Mouse (Mus musculus) 3T3-L1 (cell line): ENCODE data around the gene Cyp2b10.
"Not testable (repeated sequence)": the region's sequence is repeated elsewhere in the genome, so short reads cannot be mapped to it uniquely, and the experiment has no call there.

ENCODE experiments used
- DNase-seq: peaks from one replicate; pipeline ENCODE4 v3.0.0-alpha.2; 2015; ENCODE audit warnings: low read depth, low spot score

The Cyp2b10 gene

DNA sequence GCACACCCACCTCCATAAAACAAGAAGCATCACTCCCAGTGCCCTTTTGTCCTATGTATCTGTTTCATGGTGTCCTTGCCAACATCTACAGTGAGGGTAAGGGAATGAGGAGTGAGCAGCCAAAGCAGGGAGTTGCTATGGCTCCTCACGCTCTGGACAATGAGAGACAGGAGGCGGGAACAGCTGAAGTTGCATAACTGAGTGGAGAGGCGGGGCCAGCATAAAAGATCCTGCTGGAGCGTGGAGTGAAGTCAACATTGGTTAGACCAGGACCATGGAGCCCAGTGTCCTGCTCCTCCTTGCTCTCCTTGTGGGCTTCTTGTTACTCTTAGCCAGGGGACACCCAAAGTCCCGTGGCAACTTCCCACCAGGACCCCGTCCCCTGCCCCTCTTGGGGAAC lies at the start of gene Cyp2b10:
TSS of gene Cyp2b10 (plus strand) at position 210 of the 400 bp plus-strand sequence.
- DNase-seq, result no peak

DNA sequence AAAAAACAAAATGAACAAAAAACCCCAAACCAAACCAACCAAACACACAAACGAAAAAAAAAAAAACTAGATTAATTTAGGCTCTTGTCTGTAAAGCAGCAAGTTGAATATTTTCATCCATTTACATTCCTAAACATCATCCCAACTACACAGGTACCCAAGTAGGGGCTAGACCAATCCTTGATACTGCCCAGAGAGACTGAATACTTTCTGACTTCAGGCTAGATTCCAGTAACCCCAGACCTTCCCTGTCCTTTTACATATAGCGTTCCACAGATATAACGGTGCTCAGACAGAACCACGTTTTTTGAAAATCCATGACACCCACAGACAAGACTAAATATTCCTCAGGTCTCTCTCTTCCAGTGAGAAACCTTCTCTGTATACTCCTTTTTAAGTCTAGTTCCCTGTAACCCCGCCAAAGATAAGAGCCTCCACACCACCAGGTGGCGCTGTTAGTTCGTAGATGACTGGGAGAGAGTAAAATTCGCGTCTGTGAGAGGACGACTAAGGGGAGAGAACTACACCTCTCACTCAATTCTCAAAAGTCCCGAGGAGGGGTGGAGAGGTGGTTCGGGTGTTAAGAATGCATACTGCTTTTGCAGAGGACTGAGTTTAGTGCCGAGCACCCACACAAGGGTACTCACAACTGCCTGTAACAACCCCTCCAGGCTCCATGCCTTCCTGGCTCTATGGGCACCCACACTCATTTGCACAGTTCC lies 49.5 kb upstream of the Cyp2b10 start:
- DNase-seq, result peak; percentile 58

DNA sequence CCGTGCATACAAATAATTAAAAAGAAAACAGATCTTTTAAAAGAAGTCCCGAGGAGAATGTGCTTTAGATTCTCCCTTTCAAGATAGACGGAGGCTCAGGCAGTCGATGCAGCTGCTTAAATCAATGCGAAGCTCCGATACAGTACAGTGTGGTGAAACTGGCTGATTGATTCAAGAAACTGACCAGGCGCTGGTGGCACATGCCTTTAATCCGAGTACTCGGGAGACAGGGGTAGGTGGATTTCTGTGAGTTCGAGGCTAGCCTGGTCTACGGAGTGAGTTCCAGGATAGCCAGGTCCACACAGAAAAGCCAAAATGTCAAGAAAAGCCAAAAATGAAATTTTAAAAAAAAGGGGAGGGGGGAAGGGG lies 49.0 kb upstream of the Cyp2b10 start:
- no peak for DNase-seq

DNA sequence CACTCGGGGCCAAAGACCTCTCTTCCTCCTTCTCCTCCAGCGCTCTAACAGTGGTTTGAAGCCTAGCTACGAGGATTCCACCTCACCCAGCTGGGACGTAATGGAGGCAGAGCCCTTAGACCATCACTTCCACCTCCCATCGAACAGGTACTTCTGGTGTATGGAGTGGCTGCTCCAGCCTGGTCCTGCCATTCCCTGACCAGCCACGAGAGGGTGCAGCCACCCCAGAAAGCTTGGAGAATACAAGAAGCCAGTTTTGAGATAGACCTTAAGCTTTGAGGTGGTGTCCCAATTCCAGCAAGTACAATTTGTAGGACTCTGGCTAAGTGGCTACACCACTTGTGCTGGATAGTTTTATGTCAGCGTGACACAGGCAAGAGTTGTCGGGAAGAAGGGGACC lies 42.3 kb upstream of the Cyp2b10 start:
- DNase-seq, result peak; percentile 62

DNA sequence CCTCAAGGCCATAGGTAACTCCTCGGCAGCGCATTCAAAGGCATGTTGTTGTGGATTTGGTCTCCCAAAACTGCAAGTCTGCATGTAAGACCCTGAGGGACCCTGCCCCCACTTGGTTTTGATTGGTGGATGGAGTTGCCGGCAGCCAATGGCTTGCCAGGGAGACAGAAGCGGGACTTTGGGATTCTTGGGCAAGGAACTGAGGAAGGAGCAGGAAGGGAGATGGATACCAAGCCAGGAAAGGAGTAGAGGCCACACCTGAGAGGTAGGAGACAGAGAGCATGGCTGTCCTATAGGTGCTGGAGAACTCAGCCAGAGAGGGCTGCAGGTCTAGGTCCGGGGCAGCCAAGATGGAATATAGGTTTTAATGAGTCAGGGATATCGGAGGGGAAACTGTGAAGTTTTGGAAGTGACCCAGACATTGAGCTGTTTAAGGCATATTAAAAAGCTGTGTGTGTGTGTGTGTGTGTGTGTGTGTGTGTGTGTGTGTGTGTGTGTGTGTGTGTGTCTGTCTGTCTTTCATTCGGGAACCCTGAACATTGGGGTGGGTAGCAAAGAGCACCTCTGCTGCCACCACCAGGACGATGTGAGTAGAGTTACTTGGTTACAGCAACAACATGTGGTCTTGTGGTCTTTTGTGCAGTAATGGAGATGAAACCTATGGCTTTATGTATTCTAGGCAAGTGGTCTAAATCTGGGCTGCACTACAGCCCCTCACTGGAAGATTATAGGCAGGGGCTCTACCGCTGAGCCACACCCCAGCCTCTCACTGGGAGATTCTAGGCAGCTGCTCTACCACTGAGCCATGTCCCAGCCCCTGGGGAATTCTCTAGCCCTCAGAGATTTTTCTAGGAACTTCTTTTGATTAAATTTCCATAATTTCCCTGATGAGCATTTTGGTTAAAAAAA lies 37.2 kb upstream of the Cyp2b10 start:
- peak; percentile 47 for DNase-seq

DNA sequence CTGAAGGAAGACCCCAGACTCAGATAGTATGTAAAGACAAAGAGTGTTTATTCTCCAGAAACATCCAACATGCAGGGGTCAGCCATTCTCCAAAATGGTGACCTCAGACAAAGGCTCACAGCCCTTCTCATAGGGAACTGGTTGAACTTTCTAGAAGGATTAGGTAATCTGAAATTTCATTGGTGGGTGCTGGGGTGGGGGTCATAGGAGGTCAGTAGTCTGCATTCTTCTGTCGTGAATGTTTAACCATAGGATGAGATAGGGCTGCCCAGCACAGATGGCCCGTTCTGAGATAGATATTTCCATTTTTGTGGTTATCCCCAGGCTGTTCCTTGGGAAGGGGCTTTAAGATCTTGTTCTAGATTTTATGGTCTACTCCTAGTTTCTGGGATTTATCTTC lies 35.1 kb upstream of the Cyp2b10 start:
- no peak for DNase-seq

DNA sequence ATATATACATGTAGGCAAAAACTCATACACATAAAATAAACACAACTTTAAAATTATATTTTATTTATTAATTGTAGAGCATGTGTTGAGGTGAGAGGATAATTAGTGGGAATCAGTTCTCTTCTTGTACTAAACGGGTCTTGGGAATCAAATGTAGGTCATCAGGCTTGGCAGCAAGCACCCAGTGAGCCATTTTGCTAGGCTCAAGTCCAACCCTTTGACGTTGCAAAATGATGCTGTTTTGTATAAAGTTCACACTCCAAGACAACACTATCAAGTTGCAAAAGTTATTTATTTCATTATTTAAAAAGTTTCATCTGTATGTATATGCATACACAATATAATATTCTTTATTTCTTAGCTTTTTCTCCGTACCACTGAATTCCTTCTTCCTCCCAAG lies 33.7 kb upstream of the Cyp2b10 start:
- no peak for DNase-seq

DNA sequence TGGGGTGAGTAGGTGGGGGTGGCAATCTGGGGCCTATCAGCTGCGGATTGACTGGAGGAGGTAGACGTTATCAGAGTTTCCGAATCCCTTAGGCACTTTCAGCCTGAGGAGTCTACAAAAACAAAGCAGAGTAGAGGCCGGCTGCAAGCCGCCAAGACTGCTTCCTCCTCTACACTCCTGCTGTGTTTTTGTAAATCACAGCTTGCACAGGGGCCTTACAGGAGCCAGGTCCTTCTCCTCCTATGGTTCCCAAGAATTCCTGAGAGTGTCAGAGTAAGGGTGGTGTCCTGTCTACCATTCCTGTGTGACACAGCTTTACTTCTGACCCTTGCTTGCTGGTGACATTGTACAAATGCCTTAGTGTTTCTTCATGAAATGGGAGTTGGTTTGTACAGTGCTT lies 32.6 kb upstream of the Cyp2b10 start:
- no peak for DNase-seq

DNA sequence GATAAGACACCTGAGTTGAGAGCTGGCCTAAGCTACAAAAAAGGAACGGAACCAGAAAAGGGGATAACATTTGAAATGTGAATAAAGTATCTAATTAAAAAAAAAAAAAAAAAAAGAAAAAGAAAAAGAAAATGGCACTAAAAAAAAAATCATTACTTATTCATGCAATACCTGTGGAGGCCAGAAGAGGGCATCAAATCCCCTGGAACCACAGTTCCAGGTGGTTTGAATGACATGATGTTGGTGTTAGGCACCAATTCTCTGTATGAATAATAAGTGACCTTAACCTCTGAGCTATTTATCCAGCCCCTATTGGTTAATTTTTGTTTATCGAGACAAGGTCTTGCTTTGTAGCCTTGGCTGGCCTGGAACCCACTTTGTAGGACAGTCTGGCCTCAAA lies 27.6 kb upstream of the Cyp2b10 start:
- peak; percentile 17 for DNase-seq

DNA sequence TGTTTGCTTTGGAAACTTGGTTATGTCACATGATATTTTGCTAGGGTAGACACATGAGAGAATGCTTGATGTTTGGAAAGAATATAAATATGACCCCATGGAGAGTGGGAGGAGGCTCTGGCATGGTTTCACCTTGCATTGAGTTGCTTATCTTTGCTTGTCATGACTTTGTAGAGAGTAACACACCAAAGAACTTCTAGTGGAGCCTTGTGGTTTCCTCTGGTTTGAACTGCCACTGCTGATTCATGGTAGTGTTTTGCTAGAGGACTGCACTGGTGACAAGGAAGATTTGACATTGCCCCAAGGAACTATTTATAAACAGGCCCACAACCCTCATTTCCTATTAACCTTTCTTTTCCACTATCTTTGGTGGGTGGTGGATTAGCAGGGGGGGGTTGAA lies 24.8 kb upstream of the Cyp2b10 start:
- no peak for DNase-seq

DNA sequence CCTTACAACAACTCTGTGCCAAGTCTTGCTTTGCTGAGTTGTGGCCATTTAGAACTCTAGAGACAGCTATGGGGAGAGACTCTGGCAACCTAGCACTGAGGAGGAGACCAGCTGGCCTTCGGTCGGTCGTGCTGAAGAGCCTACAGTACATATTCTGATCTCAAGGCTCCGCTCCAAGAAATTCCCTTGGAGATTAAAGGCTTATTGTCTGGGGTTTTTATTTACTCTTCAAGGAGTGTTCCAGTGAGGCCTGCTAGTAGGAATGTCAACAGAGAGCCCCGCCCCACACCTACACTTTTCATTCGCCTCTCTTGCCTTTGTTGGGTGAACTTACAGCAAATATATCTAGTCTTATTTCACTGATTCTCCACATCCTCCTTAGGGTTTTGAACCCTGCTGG lies 18.7 kb upstream of the Cyp2b10 start:
- no peak for DNase-seq

DNA sequence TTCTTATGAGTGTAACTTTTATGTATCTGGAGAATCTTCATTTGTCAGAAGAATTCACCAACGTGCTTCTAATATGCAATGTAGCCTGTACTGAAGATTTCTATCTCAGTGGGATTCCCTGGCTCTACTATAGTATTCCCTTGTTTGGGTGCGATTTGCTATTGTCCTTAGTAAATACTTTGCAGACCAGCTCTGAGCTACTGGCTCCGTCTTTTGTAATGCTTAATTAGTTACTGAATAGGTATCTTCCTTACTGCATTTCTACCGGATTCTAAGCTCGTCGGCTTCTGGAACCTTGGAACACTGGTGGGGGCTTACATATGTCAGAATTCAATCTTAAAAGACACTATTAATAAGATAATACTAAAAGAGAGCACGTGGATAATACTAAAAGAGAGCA lies 16.7 kb upstream of the Cyp2b10 start:
- DNase-seq, result not testable (repeated sequence)

DNA sequence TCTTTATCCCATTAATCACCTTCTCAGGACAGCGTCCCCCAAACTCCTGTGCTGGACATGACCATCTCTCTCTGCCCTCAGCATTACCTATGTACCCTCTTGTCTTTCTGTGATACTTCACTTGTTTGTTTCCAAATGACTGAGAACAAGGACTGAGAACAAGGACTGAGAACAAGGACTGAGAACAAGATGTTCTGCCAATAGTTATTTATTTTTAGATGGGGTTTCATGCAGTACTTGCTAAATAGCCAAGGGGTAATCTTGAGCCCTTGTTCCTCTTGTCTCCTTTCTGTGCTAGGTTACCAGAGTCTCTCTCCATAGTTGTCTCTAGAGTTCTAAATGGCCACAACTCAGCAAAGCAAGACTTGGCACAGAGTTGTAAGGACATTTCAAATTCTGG lies 13.1 kb upstream of the Cyp2b10 start:
- DNase-seq, result no peak

DNA sequence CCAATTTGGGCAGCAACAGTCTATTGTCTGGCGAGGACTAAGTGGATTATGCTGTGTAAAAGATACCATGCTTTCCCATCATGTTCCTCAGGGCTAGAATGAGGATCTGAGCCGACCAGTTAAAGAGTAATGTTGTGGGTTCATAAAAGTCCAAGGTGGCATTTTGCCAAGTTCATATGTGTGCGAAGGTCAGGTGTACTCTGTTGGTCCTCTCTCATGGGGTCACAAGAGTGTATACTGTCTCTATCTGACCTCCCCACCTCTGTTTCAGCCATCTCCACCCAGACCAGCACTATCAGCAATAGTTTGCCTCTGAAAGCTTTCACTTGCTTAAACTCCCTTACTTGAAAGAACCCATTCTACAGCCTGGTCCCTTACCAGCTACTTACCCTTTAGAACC lies 9.7 kb upstream of the Cyp2b10 start:
- DNase-seq, result no peak

DNA sequence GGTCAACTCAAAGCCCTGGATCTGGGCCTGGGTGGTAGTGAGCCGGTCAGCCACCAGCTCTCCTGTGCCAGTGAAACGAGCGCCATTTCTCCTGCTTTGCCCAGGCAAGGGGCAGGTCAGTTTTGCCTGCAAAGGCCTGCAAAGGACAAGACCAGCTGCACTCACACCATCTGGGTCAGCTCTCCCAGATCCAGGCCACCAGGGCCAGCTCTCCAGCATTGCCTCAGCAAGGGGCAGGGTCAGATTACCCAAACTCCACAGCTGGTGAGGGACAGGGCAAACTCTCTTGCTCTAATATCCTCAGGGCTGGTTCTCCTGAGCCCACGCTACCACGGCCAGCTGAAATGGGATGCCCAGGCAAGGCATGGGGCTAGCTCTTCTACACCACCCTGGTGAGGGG lies 4.3 kb upstream of the Cyp2b10 start:
- no peak for DNase-seq

DNA sequence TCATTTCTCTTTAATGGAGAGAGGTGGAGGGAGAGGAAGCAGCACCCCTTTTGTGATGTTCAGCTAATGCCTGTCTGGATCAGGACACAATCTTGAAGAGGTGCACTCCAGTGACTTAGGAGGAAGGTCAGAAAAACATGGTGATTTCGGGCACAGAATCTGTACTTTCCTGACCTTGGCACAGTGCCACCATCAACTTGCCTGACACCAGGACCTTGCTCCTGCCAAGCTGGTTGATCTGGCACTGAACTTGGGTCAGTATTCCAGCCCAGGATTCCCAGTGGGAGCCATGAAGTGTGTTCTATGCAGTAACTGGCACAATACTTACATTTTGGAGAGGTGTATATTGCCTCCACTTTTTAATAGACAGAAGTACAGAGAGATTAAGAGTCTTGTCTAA lies 2.3 kb upstream of the Cyp2b10 start:
- no peak for DNase-seq

DNA sequence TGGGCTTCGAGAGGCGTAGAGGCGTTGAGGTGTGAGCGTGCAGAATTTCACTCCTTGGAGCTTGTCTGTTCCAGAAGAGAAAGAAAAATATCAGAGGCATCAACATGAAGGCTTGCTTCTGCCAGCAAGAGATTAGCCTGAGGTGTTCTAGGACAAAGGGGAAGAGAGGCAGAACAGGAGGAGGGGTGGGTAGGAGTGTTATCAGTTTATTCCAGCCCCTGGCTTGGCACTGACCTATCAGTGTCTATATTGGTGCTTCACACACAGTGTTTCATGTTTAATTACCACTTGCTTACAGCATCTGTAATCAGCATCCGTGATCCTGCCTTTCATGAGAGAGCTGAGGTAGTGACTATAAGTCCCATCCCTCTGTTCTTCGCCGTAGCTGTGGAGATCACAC lies 644 bp downstream of the Cyp2b10 start:
- DNase-seq, result no peak

DNA sequence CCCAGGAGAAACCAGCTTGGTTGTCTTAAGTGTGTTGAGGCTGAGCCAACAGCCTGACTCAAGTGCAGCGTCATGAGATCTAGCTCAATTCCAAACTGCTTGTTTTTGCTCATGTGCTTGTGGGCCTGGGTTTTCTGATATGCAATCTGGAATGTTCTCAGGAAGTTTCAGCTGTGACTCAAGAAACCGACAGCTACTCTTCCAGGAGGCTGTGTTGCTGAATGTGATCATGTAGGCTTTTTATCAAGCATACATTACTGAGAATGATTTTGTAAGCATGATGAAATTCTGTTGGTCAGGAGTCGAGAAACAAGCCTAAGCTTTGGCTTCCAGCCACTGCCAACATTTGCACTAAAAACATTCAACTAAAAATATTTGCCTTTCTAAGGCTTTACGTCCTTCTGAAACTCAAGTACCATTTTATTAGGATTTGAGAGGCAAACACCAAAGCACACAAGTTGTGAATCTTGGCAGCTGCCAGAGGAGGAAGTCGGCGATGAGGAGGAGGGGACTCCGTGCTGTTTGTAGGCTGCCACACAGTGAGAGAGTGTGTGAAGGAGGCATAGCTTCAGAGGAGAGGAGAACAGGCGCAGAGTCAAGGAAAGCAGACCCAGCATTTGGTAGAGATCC lies 4.8 kb downstream of the Cyp2b10 start:
- DNase-seq, result peak; percentile 16

DNA sequence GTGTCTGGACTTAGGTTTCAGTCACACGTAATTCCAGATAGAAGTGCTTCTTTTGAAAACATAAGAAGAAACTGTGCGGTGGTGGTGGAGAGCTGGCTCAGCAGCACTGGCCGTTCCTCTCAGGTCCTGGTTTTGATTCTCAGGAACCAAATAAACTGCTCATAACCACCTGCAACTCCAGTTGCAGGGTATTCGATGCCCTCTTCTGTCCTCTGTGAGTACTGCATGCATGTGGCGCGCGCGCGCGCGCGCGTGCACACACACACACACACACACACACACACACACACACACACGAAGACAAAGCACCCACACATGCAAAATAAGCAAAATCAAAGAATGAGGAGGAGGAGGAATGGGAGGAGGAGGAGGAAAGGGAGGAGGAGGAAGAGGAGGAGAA lies 5.7 kb downstream of the Cyp2b10 start:
- no peak for DNase-seq

DNA sequence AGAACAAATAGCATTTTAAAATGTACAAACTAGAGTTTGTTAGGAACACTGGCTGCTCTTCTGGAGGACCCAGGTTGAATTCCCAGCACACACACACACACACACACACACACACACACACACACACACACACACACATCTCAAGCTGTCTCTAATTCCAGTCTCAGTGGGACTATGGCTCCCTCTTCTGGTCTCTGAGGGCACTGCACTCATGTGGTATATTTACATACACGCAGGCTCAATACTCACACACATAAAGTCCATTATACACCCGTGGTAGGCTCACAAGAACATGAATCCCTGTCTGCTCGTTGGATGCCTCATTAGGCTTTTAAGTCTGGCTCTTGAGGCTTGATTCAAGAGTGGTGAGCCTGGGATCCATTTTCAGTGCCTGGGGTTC lies 6.6 kb downstream of the Cyp2b10 start:
- peak; percentile 40 for DNase-seq

DNA sequence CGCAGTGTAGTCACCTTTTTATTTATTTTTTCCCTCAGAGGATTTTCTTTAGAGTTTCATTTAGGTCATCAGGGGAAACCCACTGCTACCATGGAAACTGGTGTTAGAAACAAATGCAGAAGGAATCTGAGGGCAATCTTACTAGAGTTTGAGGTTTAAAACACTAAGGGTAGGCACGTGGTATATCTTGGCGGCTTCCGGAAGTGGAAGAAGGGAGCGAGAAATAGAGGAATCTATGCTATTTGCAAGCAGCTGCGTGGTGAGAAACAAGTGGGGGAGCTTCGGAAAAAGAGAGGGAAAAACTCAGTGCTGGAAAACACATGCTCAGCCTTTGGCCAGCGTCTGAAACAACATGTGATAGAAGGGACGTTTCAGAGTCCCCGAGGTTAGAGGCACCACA lies 7.1 kb downstream of the Cyp2b10 start:
- no peak for DNase-seq

DNA sequence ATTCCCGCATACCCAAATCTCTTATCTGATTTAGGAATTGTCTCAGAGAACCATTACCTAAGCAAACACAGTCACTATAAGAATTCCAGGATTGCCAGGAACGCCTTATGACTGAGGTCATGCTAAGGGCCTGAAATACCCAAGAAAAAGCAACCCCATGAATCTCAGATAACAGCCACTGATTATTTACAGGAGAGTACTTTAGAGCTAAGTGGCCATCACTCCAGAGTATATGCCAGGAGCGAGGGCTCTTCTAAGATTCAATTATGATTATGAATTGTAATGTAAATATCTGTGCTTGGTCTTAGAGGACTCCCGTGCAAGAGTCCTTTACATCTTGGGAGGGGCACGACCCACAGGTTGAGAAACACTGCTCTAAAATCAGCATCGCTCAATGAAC lies 10.0 kb downstream of the Cyp2b10 start:
- DNase-seq, result no peak

DNA sequence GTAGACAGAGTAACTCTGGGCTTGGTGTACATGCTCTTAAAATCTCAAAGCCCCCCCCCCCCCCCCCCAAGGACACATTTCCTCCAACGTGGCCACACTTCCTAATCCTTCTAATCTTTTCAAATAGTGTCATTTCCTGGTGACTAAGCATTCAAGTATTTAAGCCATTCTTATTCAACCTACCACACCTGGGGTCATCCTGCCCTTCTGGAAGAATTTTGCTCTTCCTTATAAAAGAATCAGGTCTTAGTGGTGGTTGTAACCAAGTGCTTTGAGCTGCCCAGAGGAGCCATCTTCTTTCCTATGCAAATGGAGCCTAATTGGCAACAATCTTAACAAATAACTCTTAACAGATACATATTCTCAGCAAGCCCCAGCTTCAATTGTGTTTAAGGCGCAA lies 12.6 kb downstream of the Cyp2b10 start:
- no peak for DNase-seq
